22 mouse cellular contexts compared by ENCODE assay signal in genomic region chr1:189362579-189362978, GRCm38 (mm10). TPM values are rescaled to one million over a fixed set of nuclear protein-coding genes. Genes with fewer than 3 reads are reported as not detected.
A peak's percentile ranks its signal among the peaks of the same experiment; 100 is the strongest.
DNase-seq lines count a peak whose midpoint lies in the region; ATAC-seq and TF ChIP-seq lines count a peak whose summit lies in the region.
"Had no signal": no experiment of that assay in that cellular context is flagged by ENCODE, and none has a peak within 500 bp of the region (broad histone marks: within the 10 kb centered on the region; RNA-seq: fewer than 3 reads in every experiment).

No protein-coding gene starts in this region.

- no peaks in the 10 kb centered on the region for H3K9me3 ChIP-seq in lung, postnatal 0 days (ENCODE audit: low read length)
- H3K9me3 ChIP-seq: embryonic facial prominence, embryonic 10.5 days; forebrain, embryonic 13.5 days; heart, embryonic 10.5 days; hindbrain, embryonic 13.5 days; intestine, embryonic 15.5 days had no signal

- no peak for TF ChIP-seq CTCF in cerebellum, adult 2 months (IDR thresholded peaks at IDR 0.05; ENCODE audit: borderline replicate concordance, insufficient read depth, low read depth, low read length)
- no peak for TF ChIP-seq CTCF in lung, postnatal 0 days (IDR thresholded peaks at IDR 0.05)

- H3K27ac ChIP-seq in cerebellum, adult 2 months (ENCODE audit: insufficient read depth, low read length), result no peak overlapping the region
- no peak overlapping the region for H3K27ac ChIP-seq in lung, postnatal 0 days (ENCODE audit: low read length)
- H3K27ac ChIP-seq: embryonic facial prominence, embryonic 10.5 days; forebrain, embryonic 13.5 days; gastrocnemius, adult 2 months; heart, embryonic 10.5 days; hindbrain, embryonic 13.5 days; hindbrain, postnatal 0 days; intestine, embryonic 15.5 days had no signal

- no peaks in the 10 kb centered on the region for H3K36me3 ChIP-seq in lung, postnatal 0 days (ENCODE audit: insufficient read depth, low read length)
- H3K36me3 ChIP-seq: embryonic facial prominence, embryonic 10.5 days; heart, embryonic 10.5 days; hindbrain, embryonic 13.5 days; intestine, embryonic 15.5 days had no signal

- WGBS in cerebellum, adult 2 months, result 7% methylated on average over 6 of the region's 6 CpGs
- WGBS in lung, postnatal 0 days, result 44% methylated on average over 6 of the region's 6 CpGs

- no peak overlapping the region for H3K9ac ChIP-seq in lung, postnatal 0 days (replicated peaks; ENCODE audit: low read depth)
- H3K9ac ChIP-seq: forebrain, embryonic 13.5 days; forebrain, postnatal 0 days; hindbrain, embryonic 13.5 days; intestine, embryonic 15.5 days had no signal

- intact Hi-C loops in heart, postnatal 25 days (cut with DNase I), result no loop called here

- H3K4me1 ChIP-seq in cerebellum, adult 2 months (ENCODE audit: control insufficient read depth, insufficient read depth, low read length), result peaks cover 5% of the 10 kb centered on the region
- H3K4me1 ChIP-seq in lung, postnatal 0 days (ENCODE audit: insufficient read depth, low read depth, low read length), result no peaks in the 10 kb centered on the region
- H3K4me1 ChIP-seq: forebrain, embryonic 13.5 days; hindbrain, embryonic 13.5 days; intestine, embryonic 15.5 days had no signal

- TF ChIP-seq POLR2A in cerebellum, adult 2 months (IDR thresholded peaks at IDR 0.05; ENCODE audit: borderline replicate concordance, insufficient read depth, low read length), result no peak

- no peak overlapping the region for H3K4me3 ChIP-seq in cerebellum, adult 2 months (replicated peaks; ENCODE audit: insufficient read depth, low read depth, low read length)
- H3K4me3 ChIP-seq in lung, postnatal 0 days (ENCODE audit: low read depth, low read length), result no peak overlapping the region
- H3K4me3 ChIP-seq: embryonic facial prominence, embryonic 10.5 days; forebrain, embryonic 13.5 days; gastrocnemius, adult 2 months; heart, embryonic 10.5 days; hindbrain, embryonic 13.5 days; intestine, embryonic 15.5 days had no signal

- no peak for TF ChIP-seq EP300 in lung, postnatal 0 days (IDR thresholded peaks at IDR 0.05)

- no peaks in the 10 kb centered on the region for H3K27me3 ChIP-seq in cerebellum, adult 2 months (ENCODE audit: control insufficient read depth, insufficient read depth, low read length)
- no peaks in the 10 kb centered on the region for H3K27me3 ChIP-seq in lung, postnatal 0 days (replicated peaks; ENCODE audit: insufficient read depth, low read length)
- H3K27me3 ChIP-seq: forebrain, embryonic 13.5 days; hindbrain, embryonic 13.5 days; intestine, embryonic 15.5 days had no signal

- H3K4me2 ChIP-seq in lung, postnatal 0 days (replicated peaks; ENCODE audit: low read depth, low read length), result no peak overlapping the region
- H3K4me2 ChIP-seq: forebrain, embryonic 13.5 days; hindbrain, embryonic 13.5 days; intestine, embryonic 15.5 days had no signal

- DNase-seq in heart, adult 11 months, result peak; percentile 37
- no peak for DNase-seq in heart, postnatal 25 days (ENCODE audit: low spot score)
- DNase-seq in brain, adult 2 months (ENCODE audit: low read depth, low spot score), result peak; percentile 56
- DNase-seq in cerebellum, adult 2 months, result peak; percentile 29 to 61
- peak; percentile 69 to 88 for DNase-seq in cerebellum, postnatal 10 days
- DNase-seq in embryo, embryonic 10 days (ENCODE audit: low spot score), result no peak
- no peak for DNase-seq in lung, postnatal 0 days (ENCODE audit: low spot score)
- DNase-seq: adrenal gland, postnatal 10 days; forebrain, postnatal 0 days; gastrocnemius, adult 2 months; gastrocnemius, postnatal 36 days; heart, adult 18-20 months; heart, postnatal 10 days; kidney, adult 18-20 months had no signal

- ATAC-seq in CD4-positive, CD25-positive, alpha-beta regulatory T cell, adult 4 months, result no peak
- ATAC-seq in lung, postnatal 0 days, result no peak
- ATAC-seq: forebrain, embryonic 13.5 days; forebrain, postnatal 0 days; hindbrain, postnatal 0 days; intestine, embryonic 15.5 days had no signal

RNA-seq across cellular contexts. Expression of gene Kcnk2, which starts 39.5 kb away (rescaled TPM):
- total RNA-seq in heart, postnatal 25 days (2021), result 1 to 10 TPM; 1.6 to 2.1 TPM
- 11.8 and 12.3 TPM in 2 replicates for polyA plus RNA-seq in cerebellum, adult 2 months (2012; rRNA removed)
- polyA plus RNA-seq in CD4-positive, CD25-positive, alpha-beta regulatory T cell, adult 4 months (2017; shearing (Covaris generic)), result not detected
- polyA plus RNA-seq in lung, postnatal 0 days (2015; fragmentation: Nextera tagmentation; extraction: Ambion mirVana), result 4.6 and 5.3 TPM in 2 replicates
- total RNA-seq: hematopoietic stem cell, adult 5-6 weeks had no signal

Comparison
In these comparisons a context has a peak if more than half of its experiments do, and no peak if none do; other contexts are left out.
1. DNase-seq: peak in heart, adult 11 months (single experiment), brain, adult 2 months (single experiment), cerebellum, adult 2 months (2 of 2) and cerebellum, postnatal 10 days (2 of 2); none in heart, postnatal 25 days (single experiment), embryo, embryonic 10 days (single experiment) and lung, postnatal 0 days (single experiment).